Mouse (Mus musculus): ENCODE data around the gene B4galt1. TPM values are rescaled to one million over a fixed set of nuclear protein-coding genes. Genes with fewer than 3 reads are reported as not detected.

B4galt1 gene
- polyA plus RNA-seq, 1 experiment from 2014 or later = 32.9 TPM

DNA sequence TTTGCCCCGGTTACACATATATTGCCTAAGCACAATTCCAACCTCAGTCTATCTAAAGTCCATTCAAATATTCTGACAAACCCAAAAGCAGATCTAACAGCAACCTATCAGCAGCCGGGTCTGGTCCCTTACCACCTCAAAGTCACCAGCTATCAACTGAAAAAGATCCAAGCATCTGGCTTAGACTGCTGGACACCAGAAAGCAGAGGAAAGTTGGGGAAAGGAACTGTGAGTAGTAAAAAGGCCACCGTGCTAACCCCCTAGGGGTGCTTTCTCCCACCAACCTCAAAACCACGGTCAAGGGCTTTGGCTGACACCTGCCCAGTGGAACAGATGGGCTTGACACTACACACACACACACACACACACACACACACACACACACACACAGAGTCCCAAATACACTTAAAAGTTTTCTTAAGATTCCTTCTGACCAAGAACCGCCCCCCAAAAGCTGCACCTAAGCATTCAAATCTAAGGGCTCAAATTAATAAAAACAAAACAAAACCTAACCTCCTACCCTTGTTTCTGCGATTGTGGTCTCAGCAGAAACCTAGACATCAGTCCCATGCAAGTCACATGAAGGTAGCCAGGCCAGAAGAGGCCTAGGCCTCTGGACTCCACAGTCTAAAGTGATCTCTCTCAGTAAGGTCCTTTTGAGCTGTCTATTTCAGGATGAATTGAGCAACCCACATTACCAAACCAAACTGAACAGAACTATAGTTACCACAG is 2.6 kb downstream of the B4galt1 start:
- H3K4me1 ChIP-seq (replicated peaks) = peaks cover 45% of the 10 kb centered on the region
- 67% methylated on average over 6 of the region's 6 CpGs for WGBS
- H3K27me3 ChIP-seq = no peaks in the 10 kb centered on the region
- no peak overlapping the region for H3K27ac ChIP-seq
- ATAC-seq (ENCODE audit: insufficient number of reproducible peaks, insufficient read depth, low FRiP score, low TSS enrichment, low read depth) = no peak
- H3K9me3 ChIP-seq = no peaks in the 10 kb centered on the region
- H3K36me3 ChIP-seq = no peaks in the 10 kb centered on the region
- H3K4me3 ChIP-seq (replicated peaks) = peak overlapping the region; percentile 75
- peak overlapping the region; percentile 88 for H3K4me2 ChIP-seq
- no peak overlapping the region for H3K9ac ChIP-seq (replicated peaks)

DNA sequence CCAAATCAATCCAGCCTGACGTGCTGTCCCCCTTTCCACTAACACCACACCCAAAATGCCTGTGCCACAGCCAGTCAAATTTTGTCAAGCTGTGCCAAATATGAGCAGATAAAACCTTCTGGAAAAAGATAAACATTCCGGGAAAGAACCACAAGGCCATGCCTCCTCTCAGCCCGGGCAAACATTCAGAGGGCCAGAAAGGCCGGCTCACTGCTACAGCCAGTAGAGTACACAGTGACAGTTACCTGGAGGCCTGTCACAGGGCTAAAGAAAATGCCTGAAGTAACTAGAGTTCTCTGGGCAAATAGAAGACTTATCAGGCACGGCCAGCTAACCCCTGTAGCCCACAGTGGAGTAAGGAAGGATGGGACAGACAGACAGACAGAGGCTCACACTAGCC is 3.2 kb downstream of the B4galt1 start:
- Histone ChIP-seq H3K9ac (replicated peaks) (no peak overlapping the region), H3K27ac (no peak overlapping the region), H3K4me3 (replicated peaks) (no peak overlapping the region), H3K36me3 (no peaks in the 10 kb centered on the region), H3K4me2 (peak overlapping the region; percentile 88), H3K4me1 (replicated peaks) (peaks cover 45% of the 10 kb centered on the region), H3K9me3 (no peaks in the 10 kb centered on the region), H3K27me3 (no peaks in the 10 kb centered on the region)
- ATAC-seq (ENCODE audit: insufficient number of reproducible peaks, insufficient read depth, low FRiP score, low TSS enrichment, low read depth) = no peak
- WGBS = 87% methylated on average over 5 of the region's 5 CpGs

DNA sequence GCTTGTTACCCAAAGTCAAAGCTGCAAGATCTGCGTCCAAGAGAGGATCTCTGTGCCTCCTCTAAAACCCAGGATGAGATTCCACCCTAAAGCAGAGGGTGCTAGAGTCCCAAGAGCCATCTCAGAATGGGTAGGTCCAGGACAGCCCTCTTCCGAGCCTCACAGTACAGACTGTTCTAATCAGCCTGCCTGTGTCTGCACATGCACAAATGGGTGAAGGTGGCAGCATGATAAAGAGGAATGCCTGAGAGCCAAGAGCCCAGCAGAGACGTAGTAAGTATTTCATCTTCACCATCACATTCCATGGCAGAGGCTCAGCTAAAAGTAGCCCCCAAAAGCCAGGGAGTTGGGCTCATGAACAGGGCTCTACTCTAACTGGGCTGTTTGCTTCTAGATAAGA is 4.3 kb downstream of the B4galt1 start:
- Histone ChIP-seq H3K9me3 (no peaks in the 10 kb centered on the region), H3K4me2 (no peak overlapping the region), H3K4me1 (replicated peaks) (peaks cover 50% of the 10 kb centered on the region), H3K36me3 (no peaks in the 10 kb centered on the region), H3K4me3 (replicated peaks) (no peak overlapping the region), H3K27me3 (no peaks in the 10 kb centered on the region), H3K27ac (no peak overlapping the region), H3K9ac (replicated peaks) (no peak overlapping the region)
- 84% methylated on average over 3 of the region's 3 CpGs for WGBS
- ATAC-seq (ENCODE audit: insufficient number of reproducible peaks, insufficient read depth, low FRiP score, low TSS enrichment, low read depth) = no peak

DNA sequence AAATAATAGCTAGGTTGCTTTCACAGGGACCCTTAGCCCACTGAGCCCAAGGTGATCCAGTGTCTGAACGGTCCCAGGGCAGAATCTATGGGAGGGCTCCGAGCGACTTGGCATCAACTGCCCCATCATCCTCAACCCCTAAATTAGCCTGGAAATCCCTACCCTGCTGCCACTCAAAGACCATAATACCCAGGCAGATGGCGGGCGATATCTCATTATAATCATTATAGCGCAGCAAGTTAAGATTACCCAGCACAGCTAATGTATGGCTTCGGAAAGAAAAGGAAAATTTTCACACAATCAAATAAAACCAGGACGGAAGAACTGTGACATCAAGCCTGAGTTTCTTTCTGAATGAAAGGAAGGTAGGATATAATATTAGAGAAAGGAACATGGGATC is 5.6 kb downstream of the B4galt1 start:
- WGBS = 95% methylated on average over 8 of the region's 8 CpGs
- Histone ChIP-seq H3K27ac (no peak overlapping the region), H3K4me3 (replicated peaks) (no peak overlapping the region), H3K4me2 (no peak overlapping the region), H3K9ac (replicated peaks) (no peak overlapping the region), H3K36me3 (0 out of 2 replicates have a peak, but pooled peaks cover 5% of the 10 kb centered on the region), H3K9me3 (no peaks in the 10 kb centered on the region), H3K27me3 (no peaks in the 10 kb centered on the region), H3K4me1 (replicated peaks) (peaks cover 59% of the 10 kb centered on the region)
- ATAC-seq (ENCODE audit: insufficient number of reproducible peaks, insufficient read depth, low FRiP score, low TSS enrichment, low read depth) = no peak

DNA sequence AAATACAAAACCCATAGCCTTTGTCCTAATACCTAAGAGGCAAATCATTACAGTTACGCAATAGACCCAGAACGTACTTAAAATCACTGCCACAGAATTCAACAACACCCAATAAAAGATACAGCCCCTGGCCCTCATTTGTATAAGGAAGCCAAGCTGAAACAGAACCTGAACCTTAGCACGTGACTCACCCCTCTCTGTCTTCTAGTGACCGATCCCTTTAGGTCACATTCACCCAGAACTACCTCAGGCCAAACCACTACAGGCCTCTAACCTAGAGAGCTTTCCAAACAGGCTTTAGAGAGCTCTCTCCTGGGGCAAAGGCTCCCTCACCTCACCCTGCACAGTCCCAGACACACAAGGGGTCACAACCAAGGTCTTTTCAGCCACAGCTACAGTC is 6.6 kb downstream of the B4galt1 start:
- Histone ChIP-seq H3K4me3 (replicated peaks) (no peak overlapping the region), H3K36me3 (0 out of 2 replicates have a peak, but pooled peaks cover 5% of the 10 kb centered on the region), H3K27ac (peak overlapping the region; percentile 43; the same call in 1 of the 2 replicates), H3K9ac (replicated peaks) (no peak overlapping the region), H3K9me3 (no peaks in the 10 kb centered on the region), H3K4me2 (no peak overlapping the region), H3K27me3 (no peaks in the 10 kb centered on the region), H3K4me1 (replicated peaks) (peaks cover 55% of the 10 kb centered on the region)
- no peak for ATAC-seq (ENCODE audit: insufficient number of reproducible peaks, insufficient read depth, low FRiP score, low TSS enrichment, low read depth)
- WGBS = 64% methylated on average over 4 of the region's 4 CpGs

DNA sequence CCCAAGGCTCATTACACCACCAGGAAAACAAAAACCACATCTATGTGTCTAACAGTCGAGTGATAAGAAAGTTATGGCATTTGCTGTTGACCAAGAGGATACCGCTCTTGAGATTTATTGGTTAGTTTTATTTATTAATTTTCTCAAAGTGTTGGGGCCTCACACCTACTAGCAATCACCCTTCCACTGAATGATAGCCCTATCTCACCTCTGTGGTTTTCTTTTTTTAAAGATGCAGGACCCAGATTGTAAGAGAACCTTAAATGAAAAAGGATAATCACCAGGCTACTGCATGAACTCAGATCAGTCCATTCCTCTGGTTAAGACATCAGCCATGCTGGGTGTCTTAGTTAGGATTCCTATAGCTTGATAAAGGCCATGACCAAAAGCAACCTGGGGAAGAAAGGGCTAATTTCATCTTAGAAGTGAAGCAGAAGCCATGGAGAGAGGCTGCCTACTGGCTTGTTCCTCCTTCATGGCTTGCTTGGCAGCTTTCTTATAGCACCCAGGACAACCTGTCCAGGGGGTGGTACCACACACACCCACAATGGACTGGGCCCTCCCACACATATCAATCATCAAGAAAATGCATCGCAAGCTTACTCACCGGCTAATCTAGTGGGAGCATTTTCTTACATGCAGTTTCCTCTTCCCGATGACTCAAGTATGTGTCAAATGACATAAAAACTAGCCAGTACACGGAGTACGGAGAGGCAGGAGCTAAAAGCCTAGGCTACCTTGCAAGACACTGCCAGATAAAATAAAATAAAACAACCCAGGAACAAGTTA is 7.5 kb downstream of the B4galt1 start:
- no peak for ATAC-seq (ENCODE audit: insufficient number of reproducible peaks, insufficient read depth, low FRiP score, low TSS enrichment, low read depth)
- no peak overlapping the region for H3K4me2 ChIP-seq

DNA sequence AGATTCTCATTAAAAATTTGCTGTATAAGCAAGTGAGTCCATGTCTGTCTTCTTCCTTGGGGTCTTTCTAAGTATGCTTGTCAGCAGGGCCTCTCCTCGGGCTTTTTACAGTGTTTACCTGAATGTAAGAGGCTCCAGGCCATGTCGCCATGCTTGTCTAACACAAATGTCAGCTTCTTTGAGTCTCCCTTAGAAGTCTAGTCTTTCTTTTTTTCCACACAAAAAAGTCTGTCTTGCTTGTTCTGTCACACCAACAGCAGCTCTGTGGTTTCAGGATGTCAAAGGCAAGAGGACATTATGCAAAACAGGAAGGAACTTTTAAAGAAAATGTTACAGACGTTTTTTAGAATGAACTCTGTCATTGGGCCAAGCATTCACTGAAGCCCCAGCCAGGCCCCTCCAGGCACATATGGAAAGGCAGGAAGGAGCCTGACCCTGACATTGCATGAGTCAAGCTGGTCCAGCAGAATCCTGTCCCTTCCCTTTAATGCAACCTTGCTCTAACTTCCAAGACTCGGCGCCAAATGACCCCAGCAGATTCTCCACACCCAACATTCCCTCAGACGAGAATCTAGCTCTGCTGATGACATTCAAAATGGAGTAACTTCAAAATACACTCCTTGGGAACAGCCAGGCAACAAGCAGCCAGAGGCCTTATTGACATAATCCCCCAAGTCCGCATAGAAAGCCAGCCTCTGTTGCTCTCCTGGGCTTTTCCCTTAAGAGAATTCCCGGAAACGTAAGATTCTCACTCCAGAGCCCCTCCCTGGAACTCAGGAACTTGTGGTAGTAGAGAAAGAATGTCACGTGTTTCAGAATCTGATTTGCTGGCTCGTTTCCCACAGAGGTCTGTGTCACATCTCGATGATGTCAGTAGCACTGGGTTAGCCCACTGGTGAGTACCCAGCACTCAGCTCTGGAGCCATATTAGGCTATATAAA is 8.7 kb downstream of the B4galt1 start:
- Histone ChIP-seq H3K9ac (replicated peaks) (no peak overlapping the region), H3K27ac (peak overlapping the region; percentile 72), H3K36me3 (0 out of 2 replicates have a peak, but pooled peaks cover 5% of the 10 kb centered on the region), H3K4me1 (replicated peaks) (peaks cover 35% of the 10 kb centered on the region), H3K4me3 (replicated peaks) (no peak overlapping the region), H3K9me3 (no peaks in the 10 kb centered on the region), H3K4me2 (no peak overlapping the region), H3K27me3 (no peaks in the 10 kb centered on the region)
- WGBS = 65% methylated on average over 12 of the region's 12 CpGs
- no peak for ATAC-seq (ENCODE audit: insufficient number of reproducible peaks, insufficient read depth, low FRiP score, low TSS enrichment, low read depth)

More for the DNA sequence above, 7.5 kb downstream of the B4galt1 start:
- H3K4me1 ChIP-seq (replicated peaks) = peaks cover 47% of the 10 kb centered on the region
- 78% methylated on average over 7 of the region's 7 CpGs for WGBS
- 0 out of 2 replicates have a peak, but pooled peaks cover 5% of the 10 kb centered on the region for H3K36me3 ChIP-seq
- no peaks in the 10 kb centered on the region for H3K9me3 ChIP-seq
- H3K27ac ChIP-seq = no peak overlapping the region
- H3K9ac ChIP-seq (replicated peaks) = no peak overlapping the region
- H3K4me3 ChIP-seq (replicated peaks) = no peak overlapping the region
- no peaks in the 10 kb centered on the region for H3K27me3 ChIP-seq

DNA sequence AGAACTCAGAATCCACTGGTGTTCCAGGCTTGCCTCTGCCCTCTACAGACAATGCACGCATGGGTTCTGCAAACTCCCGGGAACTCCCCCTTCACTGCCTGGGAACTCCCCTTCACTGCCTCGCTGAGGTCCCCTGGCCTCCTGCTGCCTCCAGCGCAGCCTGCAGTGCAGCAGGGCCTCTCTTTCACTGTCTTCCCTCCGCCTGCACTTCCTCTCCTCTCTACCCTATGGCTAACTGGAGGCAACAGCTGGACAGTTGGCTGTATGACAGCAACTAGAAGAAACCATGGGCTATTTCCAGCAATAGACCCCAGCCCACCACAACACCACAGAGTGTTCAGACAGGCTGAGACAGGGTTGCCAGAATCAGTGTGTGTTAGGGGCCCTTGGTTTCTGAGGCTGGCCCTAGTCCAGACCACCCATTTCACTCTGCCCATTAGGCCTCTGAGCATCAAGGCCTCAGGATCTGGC is 9.5 kb downstream of the B4galt1 start:
- WGBS = 31% methylated on average over 5 of the region's 5 CpGs
- H3K9ac ChIP-seq (replicated peaks) = 0 out of 2 replicates have a peak overlapping the region, but pooled peaks have one; percentile 18
- H3K27ac ChIP-seq = peak overlapping the region; percentile 72
- ATAC-seq (ENCODE audit: insufficient number of reproducible peaks, insufficient read depth, low FRiP score, low TSS enrichment, low read depth) = no peak
- no peak overlapping the region for H3K4me3 ChIP-seq (replicated peaks)
- H3K27me3 ChIP-seq = no peaks in the 10 kb centered on the region
- H3K9me3 ChIP-seq = no peaks in the 10 kb centered on the region
- H3K36me3 ChIP-seq = 0 out of 2 replicates have a peak, but pooled peaks cover 5% of the 10 kb centered on the region
- peaks cover 35% of the 10 kb centered on the region for H3K4me1 ChIP-seq (replicated peaks)
- H3K4me2 ChIP-seq = no peak overlapping the region

DNA sequence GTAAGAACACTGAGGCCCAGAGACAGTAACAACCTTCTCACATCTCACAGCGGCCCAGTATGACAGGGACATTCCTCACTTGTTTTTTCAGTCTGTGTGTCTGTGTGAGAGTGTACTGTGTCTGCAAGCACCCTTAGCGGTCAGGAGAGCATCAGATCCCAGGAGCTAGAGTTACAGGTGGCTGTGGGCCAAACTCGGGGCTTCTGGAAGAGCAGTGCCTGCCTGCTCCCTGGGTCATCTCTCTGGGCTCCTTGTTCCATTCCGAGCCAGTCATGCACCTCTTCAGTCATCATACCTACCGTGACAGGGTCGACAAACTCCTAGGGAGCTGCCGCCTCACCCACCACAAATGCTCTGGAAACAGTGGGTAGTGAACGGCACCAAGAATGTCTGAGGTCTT is 10.1 kb downstream of the B4galt1 start:
- Histone ChIP-seq H3K9me3 (no peaks in the 10 kb centered on the region), H3K27me3 (no peaks in the 10 kb centered on the region), H3K4me2 (no peak overlapping the region), H3K4me3 (replicated peaks) (no peak overlapping the region), H3K36me3 (0 out of 2 replicates have a peak, but pooled peaks cover 5% of the 10 kb centered on the region), H3K27ac (peak overlapping the region; percentile 72), H3K9ac (replicated peaks) (0 out of 2 replicates have a peak overlapping the region, but pooled peaks have one; percentile 18), H3K4me1 (replicated peaks) (peaks cover 35% of the 10 kb centered on the region)
- no peak for ATAC-seq (ENCODE audit: insufficient number of reproducible peaks, insufficient read depth, low FRiP score, low TSS enrichment, low read depth)
- WGBS = 77% methylated on average over 8 of the region's 8 CpGs

DNA sequence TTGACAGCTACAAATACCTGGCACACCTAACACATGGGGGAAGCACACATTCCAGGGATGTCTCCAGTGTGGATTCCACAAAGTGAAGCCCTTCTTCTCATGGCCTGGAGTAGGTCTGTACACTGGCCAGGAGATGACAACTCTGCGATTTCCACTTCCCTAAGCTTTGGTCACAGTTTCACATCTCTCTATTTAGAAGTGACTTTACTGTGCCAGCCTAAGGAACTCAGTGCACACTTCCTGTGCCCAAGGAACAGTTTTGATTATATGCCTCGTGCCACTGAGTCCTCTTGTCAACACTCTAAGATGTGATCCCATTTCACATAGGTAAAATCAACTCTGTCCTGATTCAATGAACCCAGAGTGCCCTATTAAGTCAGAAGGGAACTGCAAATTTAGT is 13.4 kb downstream of the B4galt1 start:
- Histone ChIP-seq H3K4me2 (no peak overlapping the region), H3K9ac (replicated peaks) (no peak overlapping the region), H3K36me3 (0 out of 2 replicates have a peak, but pooled peaks cover 5% of the 10 kb centered on the region), H3K9me3 (no peaks in the 10 kb centered on the region), H3K27me3 (no peaks in the 10 kb centered on the region), H3K4me1 (replicated peaks) (peaks cover 34% of the 10 kb centered on the region), H3K27ac (no peak overlapping the region), H3K4me3 (replicated peaks) (no peak overlapping the region)
- no peak for ATAC-seq (ENCODE audit: insufficient number of reproducible peaks, insufficient read depth, low FRiP score, low TSS enrichment, low read depth)
- 87% methylated on average over 2 of the region's 2 CpGs for WGBS
